Mouse (Mus musculus): ENCODE measurements around the gene Snx30. TPM values are rescaled to one million over a fixed set of nuclear protein-coding genes. Genes with fewer than 3 reads are reported as not detected.
A peak's percentile ranks its signal among the peaks of the same experiment; 100 is the strongest.

The Snx30 gene
- polyA plus RNA-seq, 2 experiments = 1.6 to 2.2 TPM

GRCm38 (mm10) chr4:59928347-59928746 lies 122.7 kb downstream of the Snx30 start:
- TF ChIP-seq CTCF (IDR thresholded peaks at IDR 0.05; ENCODE audit: low read depth) = peak; percentile 78
- TF ChIP-seq EP300 (IDR thresholded peaks at IDR 0.05; ENCODE audit: low read depth) = no peak
- H3K4me1 ChIP-seq (replicated peaks; ENCODE audit: control insufficient read depth in 2 of 2, insufficient read depth in 2 of 2, low read length in 1 of 2) = no peaks in the 10 kb centered on the region
- ATAC-seq (ENCODE audit: insufficient read depth) (no peak), DNase-seq (ENCODE audit: low read depth in 3 of 3, low spot score in 3 of 3) (peak; percentile 41 to 53 (median 52))
- no peak overlapping the region for H3K27ac ChIP-seq
- H3K4me3 ChIP-seq (ENCODE audit: insufficient read depth in 1 of 2, low read depth in 2 of 2, low read length in 2 of 2) = no peak overlapping the region
- H3K4me2 ChIP-seq (ENCODE audit: low read depth) = no peak overlapping the region
- no peaks in the 10 kb centered on the region for H3K36me3 ChIP-seq (replicated peaks; ENCODE audit: control insufficient read depth, insufficient read depth, low read depth)
- H3K9me3 ChIP-seq (ENCODE audit: control insufficient read depth, low read length) = no peaks in the 10 kb centered on the region
- 4% methylated on average over 6 of the region's 6 CpGs for WGBS (ENCODE audit: insufficient replicate concordance)
- H3K9ac ChIP-seq (replicated peaks) = no peak overlapping the region
- H3K27me3 ChIP-seq (ENCODE audit: control insufficient read depth, insufficient read depth, low read length) = no peaks in the 10 kb centered on the region

GRCm38 (mm10) chr4:59932505-59933281 lies 127.1 kb downstream of the Snx30 start:
- DNase-seq (ENCODE audit: low read depth in 3 of 3, low spot score in 3 of 3) (no peak), ATAC-seq (ENCODE audit: insufficient read depth) (no peak)
- H3K36me3 ChIP-seq (replicated peaks; ENCODE audit: control insufficient read depth, insufficient read depth, low read depth) = no peaks in the 10 kb centered on the region
- no peak for TF ChIP-seq EP300 (IDR thresholded peaks at IDR 0.05; ENCODE audit: low read depth)
- TF ChIP-seq CTCF (IDR thresholded peaks at IDR 0.05; ENCODE audit: low read depth) = peak; percentile 25; the same call in 1 of the 2 replicates
- no peaks in the 10 kb centered on the region for H3K4me1 ChIP-seq (replicated peaks; ENCODE audit: control insufficient read depth in 2 of 2, insufficient read depth in 2 of 2, low read length in 1 of 2)
- no peaks in the 10 kb centered on the region for H3K9me3 ChIP-seq (ENCODE audit: control insufficient read depth, low read length)
- no peak overlapping the region for H3K9ac ChIP-seq (replicated peaks)
- no peak overlapping the region for H3K4me2 ChIP-seq (ENCODE audit: low read depth)
- WGBS (ENCODE audit: insufficient replicate concordance) = 30% methylated on average over 6 of the region's 6 CpGs
- no peaks in the 10 kb centered on the region for H3K27me3 ChIP-seq (ENCODE audit: control insufficient read depth, insufficient read depth, low read length)
- no peak overlapping the region for H3K4me3 ChIP-seq (ENCODE audit: insufficient read depth in 1 of 2, low read depth in 2 of 2, low read length in 2 of 2)
- no peak overlapping the region for H3K27ac ChIP-seq

- no peak overlapping the region for H3K27ac ChIP-seq
- H3K9ac ChIP-seq (replicated peaks) = no peak overlapping the region
- TF ChIP-seq CTCF (IDR thresholded peaks at IDR 0.05; ENCODE audit: low read depth) (no peak), EP300 (IDR thresholded peaks at IDR 0.05; ENCODE audit: low read depth) (no peak)
- H3K4me1 ChIP-seq (replicated peaks; ENCODE audit: control insufficient read depth in 2 of 2, insufficient read depth in 2 of 2, low read length in 1 of 2) = no peaks in the 10 kb centered on the region
- no peak overlapping the region for H3K4me2 ChIP-seq (ENCODE audit: low read depth)
- H3K36me3 ChIP-seq (replicated peaks; ENCODE audit: control insufficient read depth, insufficient read depth, low read depth) = no peaks in the 10 kb centered on the region
- no peak overlapping the region for H3K4me3 ChIP-seq (ENCODE audit: insufficient read depth in 1 of 2, low read depth in 2 of 2, low read length in 2 of 2)
- no peaks in the 10 kb centered on the region; the same call in 1 of the 2 replicates for H3K27me3 ChIP-seq (ENCODE audit: control insufficient read depth, insufficient read depth, low read length)
- no peaks in the 10 kb centered on the region for H3K9me3 ChIP-seq (ENCODE audit: control insufficient read depth, low read length)
- no peak for ATAC-seq (ENCODE audit: insufficient read depth)
- 43% methylated on average over 2 of the region's 2 CpGs for WGBS (ENCODE audit: insufficient replicate concordance)
- no peak for DNase-seq (ENCODE audit: low read depth in 3 of 3, low spot score in 3 of 3)
Measured at GRCm38 (mm10) chr4:59937543-59937942, 131.9 kb downstream of the Snx30 start.

Other genes with a start within 250 kb of the Snx30 start
- 5.5 and 10.4 TPM in 2 replicates for gene Hsdl2, start 224.3 kb upstream of the Snx30 start, polyA plus RNA-seq (2012; rRNA removed)
- 16.3 and 17.6 TPM in 2 replicates for gene Hsdl2, start 224.3 kb upstream of the Snx30 start, polyA plus RNA-seq (2014; fragmentation: Nextera tagmentation; extraction: Ambion mirVana)
- gene E130308A19Rik, start 179.6 kb upstream of the Snx30 start, polyA plus RNA-seq (2012; rRNA removed) = 2.7 and 2.8 TPM in 2 replicates
- 5.7 and 6.3 TPM in 2 replicates for gene E130308A19Rik, start 179.6 kb upstream of the Snx30 start, polyA plus RNA-seq (2014; fragmentation: Nextera tagmentation; extraction: Ambion mirVana)
- gene Inip, start 4.3 kb upstream of the Snx30 start, polyA plus RNA-seq (2012; rRNA removed) = 4.9 and 8.1 TPM in 2 replicates
- 16.7 and 17.0 TPM in 2 replicates for gene Inip, start 4.3 kb upstream of the Snx30 start, polyA plus RNA-seq (2014; fragmentation: Nextera tagmentation; extraction: Ambion mirVana)
- gene Slc46a2, start 109.2 kb downstream of the Snx30 start, polyA plus RNA-seq (2012; rRNA removed) = not detected in 2 replicates
- not detected in 2 replicates for gene Slc46a2, start 109.2 kb downstream of the Snx30 start, polyA plus RNA-seq (2014; fragmentation: Nextera tagmentation; extraction: Ambion mirVana)
- gene Mup4, start 154.9 kb downstream of the Snx30 start, polyA plus RNA-seq (2012; rRNA removed) = not detected in 2 replicates
- not detected in 2 replicates for gene Mup4, start 154.9 kb downstream of the Snx30 start, polyA plus RNA-seq (2014; fragmentation: Nextera tagmentation; extraction: Ambion mirVana)
- gene Mup6, start 158.5 kb downstream of the Snx30 start, polyA plus RNA-seq (2012; rRNA removed) = not detected in 2 replicates
- not detected in 2 replicates for gene Mup6, start 158.5 kb downstream of the Snx30 start, polyA plus RNA-seq (2014; fragmentation: Nextera tagmentation; extraction: Ambion mirVana)

All from liver, embryonic 14.5 days (tissue).